ENCODE assay signal across 8 mouse cellular contexts in genomic region chr11:102405544-102406285, GRCm38 (mm10). TPM values are rescaled to one million over a fixed set of nuclear protein-coding genes. Genes with fewer than 3 reads are reported as not detected.
DNase-seq lines count a peak whose midpoint lies in the region; ATAC-seq and TF ChIP-seq lines count a peak whose summit lies in the region.

No protein-coding gene starts in this region.

- DNase-seq in kidney, adult 11 months = peak; percentile 33
- DNase-seq in kidney, postnatal 10 days = no peak
- no peak for DNase-seq in gastrocnemius, postnatal 36 days
- DNase-seq in urinary bladder, postnatal 14 days (ENCODE audit: low spot score) = no peak

- no peak for TF ChIP-seq POLR2A in cortical plate, adult 2 months (IDR thresholded peaks at IDR 0.05; ENCODE audit: extremely low read depth, insufficient read depth, low read length)

- peak overlapping the region; percentile 93 for H3K4me2 ChIP-seq in hindbrain, embryonic 13.5 days
- peak overlapping the region; percentile 83 for H3K4me2 ChIP-seq in midbrain, embryonic 15.5 days

- H3K4me1 ChIP-seq in cortical plate, adult 2 months (ENCODE audit: control insufficient read depth, insufficient read depth, low read length) = peaks cover 3% of the 10 kb centered on the region; the same call in 1 of the 2 replicates
- peaks cover 43% of the 10 kb centered on the region for H3K4me1 ChIP-seq in hindbrain, embryonic 13.5 days (replicated peaks)
- peaks cover 42% of the 10 kb centered on the region for H3K4me1 ChIP-seq in midbrain, embryonic 15.5 days

- no peak overlapping the region for H3K27ac ChIP-seq in cortical plate, adult 2 months (ENCODE audit: insufficient read depth, low read length)
- no peak overlapping the region for H3K27ac ChIP-seq in hindbrain, embryonic 13.5 days
- H3K27ac ChIP-seq in midbrain, embryonic 15.5 days = no peak overlapping the region

- intact Hi-C loops in gastrocnemius, postnatal 36 days (cut with DNase I) = no loop called here

- H3K9me3 ChIP-seq in hindbrain, embryonic 13.5 days = no peaks in the 10 kb centered on the region
- no peaks in the 10 kb centered on the region for H3K9me3 ChIP-seq in midbrain, embryonic 15.5 days

- peak overlapping the region; percentile 76; the same call in 1 of the 2 replicates for H3K4me3 ChIP-seq in cortical plate, adult 2 months (ENCODE audit: insufficient read depth, low read length)
- H3K4me3 ChIP-seq in hindbrain, embryonic 13.5 days = peak overlapping the region; percentile 77; the same call in 1 of the 2 replicates
- peak overlapping the region; percentile 91; the same call in 1 of the 2 replicates for H3K4me3 ChIP-seq in midbrain, embryonic 15.5 days

- peak overlapping the region; percentile 93 for H3K9ac ChIP-seq in hindbrain, embryonic 13.5 days
- H3K9ac ChIP-seq in midbrain, embryonic 15.5 days = no peak overlapping the region

- peaks cover 42% of the 10 kb centered on the region for H3K36me3 ChIP-seq in hindbrain, embryonic 13.5 days
- H3K36me3 ChIP-seq in midbrain, embryonic 15.5 days (replicated peaks) = peaks cover 11% of the 10 kb centered on the region

- ATAC-seq in hindbrain, embryonic 13.5 days (ENCODE audit: low FRiP score) = no peak
- no peak for ATAC-seq in midbrain, embryonic 15.5 days (replicated peaks)
- ATAC-seq in granulocyte monocyte progenitor cell, adult 5-6 weeks (replicated peaks; ENCODE audit: poor library complexity, severe bottlenecking) = no peak

- WGBS in hindbrain, embryonic 13.5 days = 86% methylated on average over 11 of the region's 11 CpGs
- 87% methylated on average over 11 of the region's 11 CpGs for WGBS in midbrain, embryonic 15.5 days

- H3K27me3 ChIP-seq in hindbrain, embryonic 13.5 days = peaks cover 4% of the 10 kb centered on the region; the same call in 1 of the 2 replicates
- H3K27me3 ChIP-seq in midbrain, embryonic 15.5 days (replicated peaks) = no peaks in the 10 kb centered on the region

- no peak for TF ChIP-seq CTCF in cortical plate, adult 2 months (IDR thresholded peaks at IDR 0.05; ENCODE audit: extremely low read depth, insufficient read depth, low read length)

RNA-seq across cellular contexts. Expression of gene Slc25a39, which starts 2.0 kb away (rescaled TPM):
- polyA plus RNA-seq in cortical plate, adult 2 months (2012; rRNA removed) = 85.9 and 88.4 TPM in 2 replicates
- 139 and 147 TPM in 2 replicates for polyA plus RNA-seq in hindbrain, embryonic 13.5 days (2015; fragmentation: Nextera tagmentation; extraction: Ambion mirVana)
- 146 and 168 TPM in 2 replicates for polyA plus RNA-seq in midbrain, embryonic 15.5 days (2015; fragmentation: Nextera tagmentation; extraction: Ambion mirVana)
- total RNA-seq in gastrocnemius, postnatal 36 days (2021) = 10 to 100 TPM; 56.2 to 64.3 TPM
- 99.0 and 163 TPM in 2 replicates for total RNA-seq in granulocyte monocyte progenitor cell, adult 5-6 weeks (2014; fragmentation: Nextera tagmentation)
- 51.4 and 53.9 TPM in 2 replicates for total RNA-seq in granulocyte monocyte progenitor cell, adult 5-6 weeks (2017)

RNA-seq across cellular contexts. Expression of gene Rundc3a, which starts 12.5 kb away (rescaled TPM):
- 511 and 558 TPM in 2 replicates for polyA plus RNA-seq in cortical plate, adult 2 months (2012; rRNA removed)
- 135 and 144 TPM in 2 replicates for polyA plus RNA-seq in hindbrain, embryonic 13.5 days (2015; fragmentation: Nextera tagmentation; extraction: Ambion mirVana)
- polyA plus RNA-seq in midbrain, embryonic 15.5 days (2015; fragmentation: Nextera tagmentation; extraction: Ambion mirVana) = 160 and 165 TPM in 2 replicates
- not detected for total RNA-seq in gastrocnemius, postnatal 36 days (2021)
- not detected in 2 replicates for total RNA-seq in granulocyte monocyte progenitor cell, adult 5-6 weeks (2014; fragmentation: Nextera tagmentation)
- not detected in 2 replicates for total RNA-seq in granulocyte monocyte progenitor cell, adult 5-6 weeks (2017)

RNA-seq across cellular contexts. Expression of gene Grn, which starts 24.4 kb away (rescaled TPM):
- polyA plus RNA-seq in cortical plate, adult 2 months (2012; rRNA removed) = 64.6 and 67.2 TPM in 2 replicates
- polyA plus RNA-seq in hindbrain, embryonic 13.5 days (2015; fragmentation: Nextera tagmentation; extraction: Ambion mirVana) = 76.5 and 77.3 TPM in 2 replicates
- polyA plus RNA-seq in midbrain, embryonic 15.5 days (2015; fragmentation: Nextera tagmentation; extraction: Ambion mirVana) = 75.2 and 82.0 TPM in 2 replicates
- total RNA-seq in gastrocnemius, postnatal 36 days (2021) = 10 to 100 TPM; 23.5 to 24.8 TPM
- 110 and 152 TPM in 2 replicates for total RNA-seq in granulocyte monocyte progenitor cell, adult 5-6 weeks (2014; fragmentation: Nextera tagmentation)
- 38.6 and 48.3 TPM in 2 replicates for total RNA-seq in granulocyte monocyte progenitor cell, adult 5-6 weeks (2017)

RNA-seq across cellular contexts. Expression of gene Slc4a1, which starts 39.7 kb away (rescaled TPM):
- 0.02 and 0.04 TPM in 2 replicates for polyA plus RNA-seq in cortical plate, adult 2 months (2012; rRNA removed)
- polyA plus RNA-seq in hindbrain, embryonic 13.5 days (2015; fragmentation: Nextera tagmentation; extraction: Ambion mirVana) = 4.4 and 5.0 TPM in 2 replicates
- polyA plus RNA-seq in midbrain, embryonic 15.5 days (2015; fragmentation: Nextera tagmentation; extraction: Ambion mirVana) = 2.9 and 3.8 TPM in 2 replicates
- total RNA-seq in gastrocnemius, postnatal 36 days (2021) = under 1 TPM in 1 of 2 experiments, not detected in 1; 0.31 TPM
- not detected in 2 replicates for total RNA-seq in granulocyte monocyte progenitor cell, adult 5-6 weeks (2014; fragmentation: Nextera tagmentation)
- under 0.01 and 1.6 TPM in 2 replicates for total RNA-seq in granulocyte monocyte progenitor cell, adult 5-6 weeks (2017)

RNA-seq across cellular contexts. Expression of gene Fam171a2, which starts 41.8 kb away (rescaled TPM):
- 77.9 and 78.3 TPM in 2 replicates for polyA plus RNA-seq in cortical plate, adult 2 months (2012; rRNA removed)
- 15.9 and 17.1 TPM in 2 replicates for polyA plus RNA-seq in hindbrain, embryonic 13.5 days (2015; fragmentation: Nextera tagmentation; extraction: Ambion mirVana)
- polyA plus RNA-seq in midbrain, embryonic 15.5 days (2015; fragmentation: Nextera tagmentation; extraction: Ambion mirVana) = 28.7 and 36.4 TPM in 2 replicates
- 1 to 10 TPM; 1.4 to 1.6 TPM for total RNA-seq in gastrocnemius, postnatal 36 days (2021)
- total RNA-seq in granulocyte monocyte progenitor cell, adult 5-6 weeks (2014; fragmentation: Nextera tagmentation) = not detected in 2 replicates
- not detected in 2 replicates for total RNA-seq in granulocyte monocyte progenitor cell, adult 5-6 weeks (2017)
